Mouse (Mus musculus) neural tube, embryonic 10.5 days (tissue): Measurements from ENCODE around the gene Olfr1396.
"Not testable (repeated sequence)": the region's sequence is repeated elsewhere in the genome, so short reads cannot be mapped to it uniquely, and the experiment has no call there.

ENCODE experiments used
- DNase-seq: peaks from one replicate; pipeline ENCODE4 v3.0.0-alpha.2; 2017; ENCODE audit warnings: low spot score; ENCODE audit errors: extremely low spot score

The Olfr1396 gene

GRCm38 (mm10) chr11:49090551-49090950 is 24.1 kb downstream of the Olfr1396 start:
- DNase-seq: no peak

GRCm38 (mm10) chr11:49089735-49090507 is 24.8 kb downstream of the Olfr1396 start:
- no peak for DNase-seq

DNA sequence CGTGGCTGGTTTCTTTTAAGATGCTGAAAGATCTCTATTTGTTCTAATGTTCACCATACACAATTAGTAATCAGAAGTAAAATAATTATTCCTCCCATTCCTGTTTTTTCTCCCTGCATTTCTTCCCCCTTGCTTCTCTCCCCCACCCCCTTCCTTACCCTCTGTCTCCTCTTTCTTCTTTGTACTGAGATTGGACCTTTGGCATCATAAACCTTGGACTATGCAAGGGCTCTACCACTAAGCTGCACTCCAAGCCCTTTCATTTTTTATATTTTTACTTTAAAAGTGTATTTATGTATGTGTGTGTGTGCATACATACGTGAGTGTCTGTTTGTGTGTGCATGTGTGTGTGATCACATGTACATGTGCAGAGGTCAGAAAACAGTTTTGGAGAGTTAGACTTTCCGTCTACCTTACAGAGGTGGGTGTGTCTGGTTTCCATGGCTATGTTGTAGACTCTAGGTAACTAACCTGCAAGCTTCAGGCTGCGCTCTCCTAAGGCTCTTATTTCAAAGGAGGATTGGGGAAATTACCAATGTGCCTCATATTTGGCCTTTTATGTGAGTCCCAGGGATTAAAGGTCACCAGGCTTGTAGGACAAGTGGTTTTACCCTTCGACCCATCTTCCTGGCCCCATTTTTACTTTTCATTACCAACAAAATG is 25.6 kb downstream of the Olfr1396 start:
- DNase-seq: no peak

GRCm38 (mm10) chr11:49087830-49088616 is 26.7 kb downstream of the Olfr1396 start:
- DNase-seq: no peak

DNA sequence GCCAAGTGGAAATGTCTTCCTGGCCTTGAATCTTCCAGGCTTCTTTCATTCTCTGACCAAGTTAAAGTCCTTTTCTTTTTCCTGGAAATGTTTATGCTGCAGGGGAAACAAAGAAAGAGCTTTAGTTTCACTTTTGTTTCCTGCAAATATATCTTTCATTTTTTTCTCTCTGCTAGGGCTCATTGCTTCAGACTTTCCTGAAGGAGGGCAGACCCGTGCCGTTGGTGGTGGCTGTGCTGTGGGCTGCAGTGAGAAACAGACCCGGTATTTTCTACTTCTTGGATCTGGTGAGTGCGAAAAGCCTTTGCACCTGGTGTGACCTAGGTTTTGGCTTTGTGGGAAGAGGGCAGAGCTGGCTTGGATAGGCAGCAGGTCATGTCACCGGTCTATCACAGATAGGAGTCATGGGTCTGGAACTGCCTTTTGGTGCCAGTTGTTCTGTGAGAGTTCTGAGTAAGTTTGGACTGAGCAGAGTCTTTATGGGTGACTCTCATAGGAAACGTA is 27.8 kb downstream of the Olfr1396 start:
- no peak for DNase-seq

DNA sequence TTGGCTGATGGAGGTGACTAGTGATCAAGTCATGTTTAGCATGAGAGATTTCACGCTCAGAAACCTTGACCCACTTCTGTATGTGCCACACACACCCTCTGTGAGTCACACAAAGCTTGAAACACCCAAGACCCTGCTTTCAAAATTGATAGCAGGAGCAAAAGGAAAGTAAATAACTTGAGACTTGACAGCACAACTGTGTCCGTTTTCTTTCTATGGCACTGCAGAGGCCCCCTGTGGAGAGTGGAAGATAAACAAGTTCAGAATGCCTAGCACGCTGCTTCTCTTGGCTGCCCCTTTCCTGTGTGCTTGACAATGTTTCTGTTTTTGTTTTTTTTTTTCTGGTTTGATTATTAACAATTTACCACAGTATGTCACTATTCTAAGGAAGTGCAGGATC is 29.8 kb downstream of the Olfr1396 start:
- no peak for DNase-seq

- no peak for DNase-seq
Observed at GRCm38 (mm10) chr11:49084385-49084784, 30.3 kb downstream of the Olfr1396 start.

DNA sequence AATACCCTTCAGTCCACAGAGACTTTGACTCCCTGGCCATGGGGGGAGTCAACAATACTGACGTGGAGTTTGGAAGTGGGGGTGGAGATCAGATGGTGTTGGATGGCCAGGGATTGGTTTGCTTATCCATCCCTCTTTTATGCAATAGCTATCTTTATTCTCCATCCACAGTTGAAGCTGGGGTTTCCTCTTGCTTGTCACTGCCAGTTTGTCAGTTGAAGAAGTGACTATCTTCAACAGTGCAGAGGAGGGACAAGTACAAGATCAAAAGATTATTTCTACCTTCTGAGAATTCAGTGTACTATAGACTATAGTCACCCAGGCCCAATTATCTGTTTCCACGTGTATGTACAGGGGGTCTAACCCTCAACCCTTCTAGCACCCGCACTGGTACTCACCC is 30.9 kb downstream of the Olfr1396 start:
- no peak for DNase-seq

- DNase-seq: no peak
Observed at GRCm38 (mm10) chr11:49083146-49083545, 31.5 kb downstream of the Olfr1396 start.

DNA sequence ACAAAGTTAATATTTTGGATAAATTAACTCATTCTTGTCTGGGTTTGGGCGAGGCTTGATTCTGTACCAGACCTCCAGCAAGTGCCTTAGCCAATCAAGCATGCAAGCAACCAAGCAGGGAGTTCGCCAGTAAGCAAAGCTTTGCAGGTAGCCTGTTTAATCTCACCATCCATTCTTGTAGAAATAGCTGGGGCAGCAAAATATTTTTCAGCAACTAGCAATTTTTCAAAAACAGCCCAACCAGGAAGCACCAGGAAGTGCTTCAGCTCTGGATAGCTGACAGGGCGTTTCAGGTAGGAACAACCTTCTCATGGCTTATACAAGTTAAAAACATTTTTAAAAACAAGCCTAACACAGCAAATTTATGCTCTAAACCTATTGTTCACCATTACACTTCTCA is 32.8 kb downstream of the Olfr1396 start:
- no peak for DNase-seq

- DNase-seq: no peak
Observed at GRCm38 (mm10) chr11:49081356-49081755, 33.3 kb downstream of the Olfr1396 start.

- no peak for DNase-seq
Observed at GRCm38 (mm10) chr11:49080636-49081035, 34.0 kb downstream of the Olfr1396 start.

GRCm38 (mm10) chr11:49078719-49079118 is 36.0 kb downstream of the Olfr1396 start:
- DNase-seq: no peak

DNA sequence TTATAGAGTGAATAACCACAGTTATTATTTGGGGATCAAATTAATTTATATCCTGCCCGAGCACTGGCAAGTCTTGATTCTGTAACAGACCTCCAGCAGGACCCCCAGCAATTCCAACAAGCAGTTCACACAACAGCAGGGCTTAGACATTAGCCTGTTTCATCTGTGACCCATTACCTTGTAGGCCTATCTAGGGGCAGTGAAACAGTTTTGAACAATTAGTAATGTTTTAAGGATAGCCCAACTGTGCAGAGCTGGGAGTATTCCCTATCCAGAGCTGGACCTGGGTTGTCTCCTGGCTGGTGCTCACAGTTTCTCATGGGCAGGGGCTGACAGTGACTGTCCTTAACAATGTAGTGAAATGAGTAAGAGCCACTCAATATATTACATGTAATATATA is 37.7 kb downstream of the Olfr1396 start:
- DNase-seq: no peak

DNA sequence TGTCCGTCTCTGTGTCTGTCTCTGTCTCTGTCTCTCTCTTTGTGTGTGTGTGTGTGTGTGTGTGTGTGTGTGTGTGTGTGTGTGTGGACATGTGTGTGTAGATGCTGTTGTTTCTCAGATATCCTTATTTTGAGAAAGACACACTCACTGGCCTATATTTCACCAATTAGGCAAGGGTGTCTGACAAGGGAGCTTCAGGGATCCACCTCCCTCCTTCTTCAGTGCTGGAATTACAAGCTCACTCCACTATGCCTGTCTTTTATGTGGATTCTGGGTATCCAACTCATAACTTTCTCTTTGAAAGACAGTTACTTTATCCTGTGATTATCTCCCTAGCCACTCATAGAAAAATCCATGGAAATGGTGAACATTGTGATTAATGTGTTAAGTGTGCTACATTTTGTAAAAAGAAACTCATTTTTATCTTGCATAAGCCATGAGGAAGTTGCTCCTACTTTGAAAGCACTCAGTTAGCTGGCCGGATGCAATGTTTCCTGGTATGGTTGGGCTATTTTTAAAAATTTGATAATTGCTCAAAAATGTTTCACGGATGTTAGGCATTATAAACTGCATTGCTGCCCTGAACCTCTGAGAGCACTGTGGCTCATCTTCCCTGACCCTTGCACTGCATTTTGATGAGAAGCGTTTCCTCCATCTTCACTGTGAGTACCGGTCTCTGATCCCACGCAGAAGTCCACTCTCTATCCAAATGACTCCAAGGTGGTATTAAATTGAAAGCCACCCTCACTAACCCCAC is 38.5 kb downstream of the Olfr1396 start, which contains the start of gene Ifi47:
Gene Ifi47 (plus strand): TSS at position 587 of the 757 bp plus-strand sequence.
- not testable (repeated sequence) for DNase-seq

DNA sequence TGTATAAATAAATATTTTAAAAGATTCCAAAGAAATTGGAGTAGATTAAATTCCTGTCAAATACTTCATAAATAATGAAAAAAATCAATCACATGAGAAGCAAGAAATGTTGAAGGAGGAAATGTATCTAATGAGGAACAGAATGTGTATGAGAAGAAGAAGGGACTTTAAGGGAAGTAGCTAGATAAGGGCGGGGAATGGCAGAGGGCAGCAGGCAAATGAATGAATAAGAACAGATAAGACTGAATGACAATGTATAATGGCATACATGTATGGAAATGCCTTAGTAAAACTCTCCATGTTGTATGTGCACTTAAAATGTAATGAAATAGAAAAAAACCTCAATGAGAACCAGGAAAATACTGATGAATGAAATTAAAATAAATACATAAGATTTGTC is 46.3 kb downstream of the Olfr1396 start:
- no peak for DNase-seq

DNA sequence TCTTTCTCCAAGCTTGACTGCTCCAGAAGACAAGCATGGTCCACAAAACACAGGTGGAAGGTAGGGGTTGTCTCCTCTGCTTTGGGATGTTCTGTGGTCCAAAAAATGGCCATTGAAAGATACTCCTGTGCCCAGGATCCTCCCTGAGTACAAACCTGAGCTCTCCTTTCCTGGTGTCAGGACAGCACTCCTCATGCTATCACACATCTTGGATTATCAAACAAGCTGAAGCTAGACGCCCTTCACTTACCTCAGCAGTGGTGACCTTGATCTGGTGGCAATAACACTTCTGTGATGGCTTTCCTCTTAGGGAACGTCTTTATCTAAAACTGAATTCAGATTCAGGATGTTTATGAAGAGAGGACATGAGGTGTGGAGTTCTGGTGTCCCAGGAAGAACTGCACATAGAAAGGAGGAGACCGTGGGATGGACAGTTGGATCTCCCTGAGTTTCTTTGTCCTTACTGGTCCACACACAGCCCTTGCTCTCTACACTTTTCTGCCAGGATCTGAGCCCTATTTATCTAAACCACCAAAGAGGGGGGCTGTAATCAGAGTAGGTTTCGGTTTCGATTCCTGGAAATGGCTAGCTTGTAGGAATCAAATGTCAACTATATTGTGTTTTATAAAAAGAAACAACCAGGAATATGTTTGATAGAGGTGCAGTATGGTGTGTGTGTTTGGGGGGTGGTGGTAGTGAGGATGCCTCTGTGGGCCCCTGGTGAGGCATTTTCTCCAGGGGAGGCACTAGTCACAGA is 50.8 kb downstream of the Olfr1396 start, which contains the start of gene Tgtp2:
Gene Tgtp2 (minus strand): TSS at position 494 of the 757 bp plus-strand sequence.
- not testable (repeated sequence) for DNase-seq

DNA sequence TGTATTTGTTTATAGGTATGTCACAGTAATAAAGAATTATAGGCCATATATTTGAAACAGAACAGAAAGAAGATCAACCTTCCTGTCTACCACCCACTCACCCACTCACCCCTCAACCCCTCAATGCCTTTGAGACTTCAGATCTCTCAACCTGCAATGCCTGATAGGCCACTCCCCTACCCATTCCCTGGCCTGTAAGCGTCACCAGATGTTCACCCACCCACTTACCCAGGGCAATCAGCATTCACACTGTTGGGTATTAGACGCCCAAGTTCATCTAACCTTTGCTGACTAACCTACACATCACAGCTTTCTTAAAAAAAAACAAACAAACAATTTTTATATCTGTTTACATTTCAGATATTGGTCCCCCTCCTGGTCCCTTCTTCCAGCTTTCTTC is 52.8 kb downstream of the Olfr1396 start:
- not testable (repeated sequence) for DNase-seq

DNA sequence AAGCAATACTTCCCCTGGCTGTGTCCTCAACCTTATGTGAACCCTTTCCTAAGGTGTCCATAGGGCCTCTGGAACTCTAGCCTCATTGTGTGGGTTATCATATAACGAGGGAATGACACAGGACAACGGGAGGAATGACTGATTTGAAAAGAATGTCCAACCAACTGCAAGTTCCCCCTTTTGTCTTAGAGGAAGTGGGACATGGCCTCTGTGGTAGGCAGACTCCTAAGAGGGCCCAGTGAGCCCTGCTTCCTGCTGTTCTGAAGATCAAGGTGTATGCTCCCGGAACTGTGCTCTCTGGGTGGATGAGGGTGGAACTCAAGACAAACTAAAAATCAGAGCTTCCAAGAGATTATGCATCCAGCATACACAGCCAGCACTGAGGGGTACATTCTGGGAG is 54.6 kb downstream of the Olfr1396 start:
- not testable (repeated sequence) for DNase-seq
